Mouse (Mus musculus): ENCODE results near the gene Tcf3. TPM values are rescaled to one million over a fixed set of nuclear protein-coding genes. Genes with fewer than 3 reads are reported as not detected.
A peak's percentile ranks its signal among the peaks of the same experiment; 100 is the strongest.

The Tcf3 gene
- polyA plus RNA-seq, 1 experiment from 2014 or later, result 44.4 TPM

DNA sequence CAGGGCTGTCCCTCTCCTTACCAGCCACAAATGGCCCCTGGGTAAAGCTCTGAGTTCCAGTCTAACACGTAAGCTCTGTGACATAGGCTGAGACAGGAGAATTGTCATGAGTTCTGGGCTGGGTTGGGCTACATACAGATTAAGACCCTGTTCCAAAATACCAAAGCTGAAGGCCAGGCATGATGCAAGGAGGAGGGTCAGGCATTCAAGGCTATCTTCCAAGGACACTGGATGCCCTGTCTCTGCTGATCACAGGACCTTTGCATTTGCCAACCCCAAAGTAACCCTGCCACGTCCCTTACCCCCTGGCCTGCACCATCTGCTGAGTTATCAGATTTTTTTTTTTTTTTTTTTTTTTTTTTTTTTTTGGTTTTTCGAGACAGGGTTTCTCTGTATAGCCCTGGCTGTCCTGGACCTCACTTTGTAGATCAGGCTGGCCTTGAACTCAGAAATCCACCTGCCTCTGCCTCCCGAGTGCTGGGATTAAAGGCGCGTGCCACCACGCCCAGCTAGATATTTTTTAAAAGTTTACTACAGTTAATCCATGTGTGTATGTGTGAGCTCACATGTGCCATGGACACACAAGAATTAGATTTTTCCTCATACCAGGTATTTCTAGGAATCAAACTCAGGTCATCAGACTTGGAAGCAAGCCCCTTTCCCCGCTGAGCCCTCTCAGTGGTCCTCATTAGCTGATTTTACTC, 10.3 kb upstream of the Tcf3 start:
- H3K9ac ChIP-seq (ENCODE audit: low read depth, low read length), result no peak overlapping the region
- H3K4me1 ChIP-seq (ENCODE audit: control insufficient read depth, low read depth, low read length), result peaks cover 20% of the 10 kb centered on the region
- no peak for ATAC-seq (ENCODE audit: low read depth)
- no peaks in the 10 kb centered on the region; the same call in 1 of the 2 replicates for H3K27me3 ChIP-seq (ENCODE audit: control insufficient read depth, insufficient read depth, low read depth, low read length)
- H3K36me3 ChIP-seq (ENCODE audit: control insufficient read depth, insufficient read depth), result no peaks in the 10 kb centered on the region
- H3K27ac ChIP-seq (ENCODE audit: low read length), result no peak overlapping the region
- WGBS (ENCODE audit: insufficient replicate concordance), result 65% methylated on average over 8 of the region's 8 CpGs
- H3K9me3 ChIP-seq (replicated peaks; ENCODE audit: control insufficient read depth, low read length), result no peaks in the 10 kb centered on the region
- H3K4me3 ChIP-seq (ENCODE audit: low read depth, low read length), result no peak overlapping the region
- H3K4me2 ChIP-seq (ENCODE audit: low read depth, low read length), result no peak overlapping the region

DNA sequence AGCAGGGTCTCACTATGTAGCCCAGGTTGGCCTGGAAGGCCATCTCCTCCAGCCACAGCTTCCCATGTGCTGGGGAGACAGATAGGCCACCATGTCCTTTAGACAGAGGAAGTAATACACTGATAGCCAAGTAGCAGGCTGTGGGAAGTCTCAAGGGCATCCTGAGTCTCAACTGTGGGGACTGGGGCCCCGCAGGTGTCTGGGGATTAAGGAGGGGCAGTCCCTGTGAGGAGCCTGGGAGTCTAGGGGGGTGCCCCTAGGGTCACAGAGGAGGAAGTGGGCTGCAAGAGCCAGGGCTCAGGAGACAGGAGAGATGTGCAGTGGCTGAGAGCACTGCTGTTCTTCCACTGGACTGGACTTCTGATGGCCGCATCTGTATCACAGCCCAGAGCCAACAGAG, 9.5 kb upstream of the Tcf3 start:
- WGBS (ENCODE audit: insufficient replicate concordance), result 23% methylated on average over 2 of the region's 2 CpGs
- H3K4me1 ChIP-seq (ENCODE audit: control insufficient read depth, low read depth, low read length), result peaks cover 19% of the 10 kb centered on the region
- H3K27ac ChIP-seq (ENCODE audit: low read length), result no peak overlapping the region
- no peaks in the 10 kb centered on the region for H3K9me3 ChIP-seq (replicated peaks; ENCODE audit: control insufficient read depth, low read length)
- peak; percentile 19; the same call in 1 of the 2 replicates for ATAC-seq (ENCODE audit: low read depth)
- no peak overlapping the region for H3K4me2 ChIP-seq (ENCODE audit: low read depth, low read length)
- no peak overlapping the region for H3K4me3 ChIP-seq (ENCODE audit: low read depth, low read length)
- H3K27me3 ChIP-seq (ENCODE audit: control insufficient read depth, insufficient read depth, low read depth, low read length), result no peaks in the 10 kb centered on the region
- no peak overlapping the region for H3K9ac ChIP-seq (ENCODE audit: low read depth, low read length)
- no peaks in the 10 kb centered on the region for H3K36me3 ChIP-seq (ENCODE audit: control insufficient read depth, insufficient read depth)

GRCm38 (mm10) chr10:80441598-80441997, 8.2 kb upstream of the Tcf3 start:
- H3K9ac ChIP-seq (ENCODE audit: low read depth, low read length), result no peak overlapping the region

GRCm38 (mm10) chr10:80440031-80440430, 6.6 kb upstream of the Tcf3 start:
- Histone ChIP-seq H3K4me1 (ENCODE audit: control insufficient read depth, low read depth, low read length) (peaks cover 30% of the 10 kb centered on the region), H3K36me3 (ENCODE audit: control insufficient read depth, insufficient read depth) (no peaks in the 10 kb centered on the region), H3K9ac (ENCODE audit: low read depth, low read length) (no peak overlapping the region), H3K27ac (ENCODE audit: low read length) (no peak overlapping the region), H3K27me3 (ENCODE audit: control insufficient read depth, insufficient read depth, low read depth, low read length) (no peaks in the 10 kb centered on the region), H3K4me2 (ENCODE audit: low read depth, low read length) (no peak overlapping the region), H3K9me3 (replicated peaks; ENCODE audit: control insufficient read depth, low read length) (no peaks in the 10 kb centered on the region), H3K4me3 (ENCODE audit: low read depth, low read length) (no peak overlapping the region)
- ATAC-seq (ENCODE audit: low read depth), result no peak

More at GRCm38 (mm10) chr10:80441598-80441997, 8.2 kb upstream of the Tcf3 start:
- Histone ChIP-seq H3K27ac (ENCODE audit: low read length) (no peak overlapping the region), H3K4me3 (ENCODE audit: low read depth, low read length) (no peak overlapping the region), H3K36me3 (ENCODE audit: control insufficient read depth, insufficient read depth) (no peaks in the 10 kb centered on the region), H3K4me1 (ENCODE audit: control insufficient read depth, low read depth, low read length) (peaks cover 26% of the 10 kb centered on the region), H3K9me3 (replicated peaks; ENCODE audit: control insufficient read depth, low read length) (no peaks in the 10 kb centered on the region), H3K27me3 (ENCODE audit: control insufficient read depth, insufficient read depth, low read depth, low read length) (no peaks in the 10 kb centered on the region), H3K4me2 (ENCODE audit: low read depth, low read length) (no peak overlapping the region)
- no peak for ATAC-seq (ENCODE audit: low read depth)
- 53% methylated on average over 8 of the region's 8 CpGs for WGBS (ENCODE audit: insufficient replicate concordance)

- H3K27ac ChIP-seq (ENCODE audit: low read length), result no peak overlapping the region
Measured at GRCm38 (mm10) chr10:80437973-80438372, 4.5 kb upstream of the Tcf3 start.

GRCm38 (mm10) chr10:80436276-80436675, 2.8 kb upstream of the Tcf3 start:
- Histone ChIP-seq H3K27me3 (ENCODE audit: control insufficient read depth, insufficient read depth, low read depth, low read length) (no peaks in the 10 kb centered on the region), H3K4me2 (ENCODE audit: low read depth, low read length) (peak overlapping the region; percentile 52), H3K36me3 (ENCODE audit: control insufficient read depth, insufficient read depth) (no peaks in the 10 kb centered on the region), H3K4me1 (ENCODE audit: control insufficient read depth, low read depth, low read length) (peaks cover 43% of the 10 kb centered on the region), H3K9me3 (replicated peaks; ENCODE audit: control insufficient read depth, low read length) (no peaks in the 10 kb centered on the region), H3K9ac (ENCODE audit: low read depth, low read length) (peak overlapping the region; percentile 48), H3K4me3 (ENCODE audit: low read depth, low read length) (no peak overlapping the region), H3K27ac (ENCODE audit: low read length) (peak overlapping the region; percentile 98)
- WGBS (ENCODE audit: insufficient replicate concordance), result 17% methylated on average over 9 of the region's 9 CpGs
- ATAC-seq (ENCODE audit: low read depth), result no peak

More at GRCm38 (mm10) chr10:80437973-80438372, 4.5 kb upstream of the Tcf3 start:
- peaks cover 33% of the 10 kb centered on the region for H3K4me1 ChIP-seq (ENCODE audit: control insufficient read depth, low read depth, low read length)
- H3K4me3 ChIP-seq (ENCODE audit: low read depth, low read length), result no peak overlapping the region
- no peaks in the 10 kb centered on the region for H3K36me3 ChIP-seq (ENCODE audit: control insufficient read depth, insufficient read depth)
- WGBS (ENCODE audit: insufficient replicate concordance), result 58% methylated on average over 4 of the region's 4 CpGs
- H3K9ac ChIP-seq (ENCODE audit: low read depth, low read length), result no peak overlapping the region
- H3K4me2 ChIP-seq (ENCODE audit: low read depth, low read length), result no peak overlapping the region
- no peak for ATAC-seq (ENCODE audit: low read depth)
- no peaks in the 10 kb centered on the region for H3K9me3 ChIP-seq (replicated peaks; ENCODE audit: control insufficient read depth, low read length)
- no peaks in the 10 kb centered on the region for H3K27me3 ChIP-seq (ENCODE audit: control insufficient read depth, insufficient read depth, low read depth, low read length)

DNA sequence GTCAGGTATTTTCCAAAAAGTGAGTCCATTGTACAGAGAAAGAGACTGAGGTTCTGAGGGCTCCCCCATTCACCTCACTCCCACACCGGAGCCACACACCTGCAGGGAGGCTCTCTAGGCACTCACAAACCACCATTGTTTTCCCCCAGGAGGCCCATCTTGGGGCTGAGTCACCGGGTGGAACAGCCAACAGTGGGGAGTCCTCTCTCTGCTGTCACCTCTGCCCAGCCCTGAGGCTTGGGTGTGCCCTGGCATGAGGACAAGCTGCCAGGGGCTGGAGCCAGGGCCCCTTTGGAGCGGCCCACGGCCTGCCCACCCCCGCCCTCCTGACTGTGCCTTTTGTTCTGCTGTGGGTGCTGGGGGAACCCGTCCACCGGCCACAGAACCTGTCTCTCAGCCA, 2.3 kb upstream of the Tcf3 start:
- no peaks in the 10 kb centered on the region for H3K27me3 ChIP-seq (ENCODE audit: control insufficient read depth, insufficient read depth, low read depth, low read length)
- H3K9me3 ChIP-seq (replicated peaks; ENCODE audit: control insufficient read depth, low read length), result no peaks in the 10 kb centered on the region
- peak overlapping the region; percentile 48 for H3K9ac ChIP-seq (ENCODE audit: low read depth, low read length)
- peaks cover 48% of the 10 kb centered on the region for H3K4me1 ChIP-seq (ENCODE audit: control insufficient read depth, low read depth, low read length)
- peak overlapping the region; percentile 12 for H3K4me3 ChIP-seq (ENCODE audit: low read depth, low read length)
- ATAC-seq (ENCODE audit: low read depth), result peak; percentile 16
- WGBS (ENCODE audit: insufficient replicate concordance), result 22% methylated on average over 7 of the region's 7 CpGs
- no peaks in the 10 kb centered on the region for H3K36me3 ChIP-seq (ENCODE audit: control insufficient read depth, insufficient read depth)
- H3K27ac ChIP-seq (ENCODE audit: low read length), result peak overlapping the region; percentile 98
- peak overlapping the region; percentile 52 for H3K4me2 ChIP-seq (ENCODE audit: low read depth, low read length)

GRCm38 (mm10) chr10:80434823-80435222, 1.4 kb upstream of the Tcf3 start:
- Histone ChIP-seq H3K4me1 (ENCODE audit: control insufficient read depth, low read depth, low read length) (peaks cover 48% of the 10 kb centered on the region), H3K27me3 (ENCODE audit: control insufficient read depth, insufficient read depth, low read depth, low read length) (no peaks in the 10 kb centered on the region), H3K36me3 (ENCODE audit: control insufficient read depth, insufficient read depth) (peaks cover 7% of the 10 kb centered on the region), H3K27ac (ENCODE audit: low read length) (peak overlapping the region; percentile 98), H3K4me2 (ENCODE audit: low read depth, low read length) (peak overlapping the region; percentile 68), H3K9me3 (replicated peaks; ENCODE audit: control insufficient read depth, low read length) (no peaks in the 10 kb centered on the region), H3K4me3 (ENCODE audit: low read depth, low read length) (peak overlapping the region; percentile 96), H3K9ac (ENCODE audit: low read depth, low read length) (peak overlapping the region; percentile 65)
- WGBS (ENCODE audit: insufficient replicate concordance), result 77% methylated on average over 3 of the region's 3 CpGs
- no peak for ATAC-seq (ENCODE audit: low read depth)

- H3K27ac ChIP-seq (ENCODE audit: low read length), result peak overlapping the region; percentile 98
- H3K4me3 ChIP-seq (ENCODE audit: low read depth, low read length), result peak overlapping the region; percentile 96
- ATAC-seq (ENCODE audit: low read depth), result no peak
- H3K36me3 ChIP-seq (ENCODE audit: control insufficient read depth, insufficient read depth), result peaks cover 13% of the 10 kb centered on the region
- H3K27me3 ChIP-seq (ENCODE audit: control insufficient read depth, insufficient read depth, low read depth, low read length), result no peaks in the 10 kb centered on the region
- WGBS (ENCODE audit: insufficient replicate concordance), result 8% methylated on average over 8 of the region's 8 CpGs
- peaks cover 48% of the 10 kb centered on the region for H3K4me1 ChIP-seq (ENCODE audit: control insufficient read depth, low read depth, low read length)
- peak overlapping the region; percentile 65 for H3K9ac ChIP-seq (ENCODE audit: low read depth, low read length)
- H3K9me3 ChIP-seq (replicated peaks; ENCODE audit: control insufficient read depth, low read length), result no peaks in the 10 kb centered on the region
- peak overlapping the region; percentile 68 for H3K4me2 ChIP-seq (ENCODE audit: low read depth, low read length)
Measured at GRCm38 (mm10) chr10:80434233-80434592, 766 bp upstream of the Tcf3 start.
